Mouse (Mus musculus): Measurements from ENCODE around the gene Hydin. TPM values are rescaled to one million over a fixed set of nuclear protein-coding genes. Genes with fewer than 3 reads are reported as not detected.
"Not testable (repeated sequence)": the region's sequence is repeated elsewhere in the genome, so short reads cannot be mapped to it uniquely, and the experiment has no call there.

Gene Hydin
- under 1 TPM; 0.09 to 0.23 (median 0.13) TPM for total RNA-seq (2022)

DNA sequence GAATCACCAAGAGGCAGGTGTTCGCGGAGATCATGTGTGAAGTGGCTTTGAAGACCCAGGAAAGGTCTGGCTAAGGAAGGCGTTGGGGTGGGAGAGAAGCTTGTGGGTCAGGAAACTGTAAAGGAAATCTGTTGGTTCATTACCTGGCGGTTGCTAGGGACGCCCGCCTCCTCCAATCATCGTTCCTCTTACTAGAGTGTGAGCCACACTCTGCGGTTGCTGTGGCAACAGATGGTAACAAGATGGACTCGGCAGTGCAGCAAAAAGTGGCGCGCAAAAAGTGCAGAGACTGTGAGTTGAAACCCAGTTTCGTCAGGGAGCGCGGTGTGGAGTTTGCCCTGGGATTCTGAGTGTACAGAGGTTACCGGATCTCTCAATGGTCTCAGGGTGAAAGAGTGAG, at the start of gene Hydin:
Gene Hydin (plus strand): TSS at position 237 of the 400 bp plus-strand sequence.
- no peak for DNase-seq (ENCODE audit: low spot score)

DNA sequence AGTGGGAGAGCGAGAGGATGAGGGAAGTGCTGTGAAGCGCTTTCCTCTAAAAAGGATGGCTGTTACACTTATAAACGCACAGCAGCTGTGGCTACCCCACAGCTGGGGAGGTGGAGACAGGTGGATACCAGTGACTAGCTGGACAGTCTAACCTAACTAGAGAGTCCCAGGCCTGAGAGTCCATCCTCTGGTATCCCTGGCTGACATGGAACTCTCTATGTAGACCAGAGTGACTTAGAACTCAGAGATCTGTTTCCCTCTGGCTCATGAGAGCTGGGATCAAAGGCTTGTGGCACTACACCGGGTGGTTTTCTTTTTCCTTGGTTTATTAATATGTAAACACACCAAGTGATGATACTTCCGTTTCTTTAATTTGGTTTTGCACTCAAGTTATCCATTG, 49.6 kb upstream of the Hydin start:
- DNase-seq (ENCODE audit: low spot score), result no peak

DNA sequence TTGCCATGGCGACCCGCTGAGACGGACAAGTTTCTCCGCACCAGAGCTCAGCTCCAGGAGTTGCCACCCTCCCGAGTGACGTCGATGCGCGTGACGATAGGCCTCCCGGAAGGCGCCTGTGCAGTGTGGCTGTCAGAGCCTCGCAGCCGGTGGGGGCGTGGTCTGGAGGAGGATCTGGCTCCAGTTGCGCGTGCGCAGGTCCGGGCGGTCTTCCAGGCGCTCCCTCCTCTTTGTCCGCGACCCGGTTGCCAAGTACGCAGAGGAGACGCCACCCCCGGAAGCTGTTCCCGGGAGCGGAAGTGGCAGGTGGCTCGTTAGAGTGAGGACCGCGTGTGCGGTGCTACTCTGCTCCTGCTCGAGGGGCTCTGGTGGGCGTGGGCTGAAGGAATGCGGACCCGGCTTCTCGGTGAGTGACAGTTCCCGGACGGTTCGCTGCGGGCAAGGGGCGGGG, 49.1 kb upstream of the Hydin start:
- peak; percentile 99 for DNase-seq (ENCODE audit: low spot score)

DNA sequence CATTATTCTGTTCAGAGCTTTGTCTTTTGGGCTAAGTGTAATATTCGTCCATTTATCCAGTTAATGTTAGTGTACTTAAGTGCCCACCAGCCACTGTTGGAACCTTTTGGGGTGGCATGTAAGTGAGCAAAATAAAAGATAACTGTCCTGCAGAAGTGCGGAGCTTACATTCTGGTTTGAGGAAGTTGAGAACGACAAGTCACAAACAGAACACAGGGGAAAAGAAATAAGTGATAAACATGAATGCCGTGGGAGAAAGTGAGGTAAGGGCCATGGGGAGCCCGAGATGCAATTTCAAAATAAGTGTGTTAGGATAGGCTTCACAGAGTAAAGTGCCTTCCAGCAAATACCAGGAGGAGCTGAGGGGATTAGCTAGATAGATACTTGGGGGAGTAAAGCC, 48.3 kb upstream of the Hydin start:
- no peak for DNase-seq (ENCODE audit: low spot score)

DNA sequence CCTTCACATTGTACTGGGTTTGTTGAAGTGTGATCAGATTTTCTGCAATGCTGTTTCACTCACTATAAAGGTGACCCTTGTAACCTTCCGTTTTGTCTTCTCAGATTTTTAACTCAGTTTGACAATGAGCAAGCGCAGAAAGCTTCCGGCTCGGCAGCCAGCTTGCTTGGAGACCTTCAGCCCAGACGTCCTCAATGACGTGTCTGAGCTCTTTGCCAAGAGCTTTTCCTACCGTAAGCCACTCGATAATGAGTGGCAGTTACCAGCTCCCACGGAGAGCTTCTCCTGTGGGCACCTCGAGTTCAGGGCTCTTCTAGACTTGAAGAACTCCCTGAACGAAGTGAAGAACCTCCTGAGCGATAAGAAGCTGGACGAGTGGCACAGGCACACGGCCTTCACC, 45.8 kb upstream of the Hydin start:
- DNase-seq (ENCODE audit: low spot score), result no peak

DNA sequence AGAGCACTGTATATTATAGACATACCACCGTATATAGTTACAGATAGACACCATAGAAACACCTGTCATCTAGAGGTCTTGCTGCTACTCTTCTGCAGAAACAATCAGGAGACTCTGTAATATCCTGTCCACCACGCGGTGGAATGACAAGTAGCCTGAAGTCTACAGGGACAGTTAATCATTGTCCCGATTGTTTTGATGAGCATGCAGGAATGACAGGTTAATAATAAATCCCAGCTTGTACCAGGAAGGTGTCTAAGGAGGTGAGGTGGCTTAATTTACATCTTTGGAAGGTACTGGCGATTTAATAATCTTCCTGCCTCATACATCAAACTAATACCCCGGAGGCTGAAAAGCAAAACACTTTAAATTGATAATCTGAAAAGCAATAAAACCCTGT, 36.0 kb upstream of the Hydin start:
- no peak for DNase-seq (ENCODE audit: low spot score)

DNA sequence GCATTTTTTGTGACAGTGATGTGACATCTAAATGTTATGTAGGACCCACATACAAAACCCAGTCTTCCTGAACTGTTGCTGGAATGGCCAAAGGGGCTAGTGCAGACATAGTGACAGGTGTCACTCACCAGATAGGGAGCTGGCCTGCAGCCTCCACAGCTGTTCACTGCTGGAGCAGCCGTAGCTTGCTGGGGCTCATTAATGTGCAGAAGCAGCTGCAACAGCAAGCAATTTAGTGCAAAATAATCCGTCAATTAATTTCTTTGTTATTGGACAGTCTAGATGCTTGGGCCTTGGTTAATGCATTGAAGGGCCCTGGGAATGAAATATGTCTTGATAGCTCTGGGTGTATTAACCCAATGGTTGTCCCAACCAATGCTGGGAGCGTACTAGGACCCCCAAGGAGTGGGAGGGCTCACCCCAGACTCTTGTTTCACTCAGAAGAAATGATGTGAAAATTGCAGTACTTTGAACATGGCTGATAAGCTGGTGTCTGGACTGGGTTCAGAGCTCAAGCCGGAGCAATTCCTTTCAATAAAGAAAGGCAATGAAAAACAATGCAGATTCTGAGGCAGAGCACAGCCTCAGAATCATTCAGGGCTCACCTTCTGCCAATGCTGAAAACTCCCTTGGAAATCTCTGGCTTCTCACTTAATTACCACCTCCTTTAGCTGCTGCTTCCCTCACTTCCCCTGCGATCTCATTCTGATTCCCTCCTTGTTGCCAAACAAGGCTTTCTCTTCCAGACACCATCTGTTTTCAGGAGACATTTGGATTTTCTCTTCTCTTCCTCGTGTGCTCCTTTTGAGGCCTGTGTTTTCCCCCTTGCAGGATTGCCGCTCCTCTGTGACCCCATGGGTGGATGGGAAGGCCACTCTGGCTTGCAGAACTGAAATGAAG, 24.2 kb upstream of the Hydin start:
- no peak for DNase-seq (ENCODE audit: low spot score)

DNA sequence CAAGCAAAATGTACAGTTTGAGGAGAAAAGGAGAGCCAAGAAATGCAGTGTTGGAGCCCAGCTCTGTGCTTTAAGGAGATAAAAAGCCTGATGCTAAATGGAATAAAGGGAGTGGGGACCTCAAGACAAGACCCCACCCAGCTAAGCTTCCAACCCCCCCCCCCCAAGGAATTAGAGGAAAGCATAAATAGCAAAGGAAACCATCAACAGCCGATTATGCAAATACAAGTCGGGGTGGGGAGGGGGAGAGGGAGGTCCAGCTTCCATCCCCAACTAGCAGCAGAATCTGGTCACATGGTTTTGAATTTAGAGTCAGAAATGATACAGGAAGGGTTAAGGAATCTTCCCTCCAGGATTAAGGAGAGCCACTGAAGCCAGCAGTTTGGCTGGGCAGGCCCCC, 22.2 kb upstream of the Hydin start:
- DNase-seq (ENCODE audit: low spot score), result no peak

DNA sequence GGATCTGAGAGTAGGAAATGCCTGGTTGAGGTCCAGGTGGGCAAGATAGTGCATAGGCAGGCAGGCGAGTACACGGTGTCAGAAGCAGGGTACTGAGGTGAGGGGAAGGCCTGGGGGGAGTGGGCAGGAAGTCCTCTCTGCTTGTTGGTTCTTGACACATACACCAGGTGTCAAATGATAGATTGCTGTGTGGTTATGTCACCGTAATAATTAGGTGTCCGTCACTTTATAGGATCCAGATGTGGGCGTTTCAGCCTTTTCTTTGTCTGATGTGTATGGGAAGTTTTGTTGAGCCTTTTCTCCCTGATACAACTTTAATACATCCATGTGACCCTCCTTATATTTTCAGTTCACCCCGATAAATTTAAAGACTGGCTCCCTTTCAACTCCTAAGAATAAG, 19.5 kb upstream of the Hydin start:
- DNase-seq (ENCODE audit: low spot score), result no peak

DNA sequence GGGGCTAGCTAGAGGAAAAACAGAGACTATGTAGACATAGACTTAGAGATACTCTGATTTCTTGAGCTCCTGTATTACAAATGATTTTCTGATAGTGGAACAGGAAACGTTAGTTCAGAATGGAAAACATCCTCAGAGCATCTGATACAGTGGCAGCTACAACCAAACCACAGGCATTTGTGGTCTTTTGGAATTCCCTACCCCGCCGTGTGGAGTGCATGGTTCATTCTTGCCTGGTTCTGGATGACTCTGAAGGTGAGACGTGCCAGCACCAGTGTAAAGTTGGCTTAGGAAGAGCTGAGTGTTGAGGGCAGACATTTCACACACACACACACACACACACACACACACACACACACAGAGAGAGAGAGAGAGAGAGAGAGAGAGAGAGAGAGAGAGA, 12.8 kb upstream of the Hydin start:
- no peak for DNase-seq (ENCODE audit: low spot score)

DNA sequence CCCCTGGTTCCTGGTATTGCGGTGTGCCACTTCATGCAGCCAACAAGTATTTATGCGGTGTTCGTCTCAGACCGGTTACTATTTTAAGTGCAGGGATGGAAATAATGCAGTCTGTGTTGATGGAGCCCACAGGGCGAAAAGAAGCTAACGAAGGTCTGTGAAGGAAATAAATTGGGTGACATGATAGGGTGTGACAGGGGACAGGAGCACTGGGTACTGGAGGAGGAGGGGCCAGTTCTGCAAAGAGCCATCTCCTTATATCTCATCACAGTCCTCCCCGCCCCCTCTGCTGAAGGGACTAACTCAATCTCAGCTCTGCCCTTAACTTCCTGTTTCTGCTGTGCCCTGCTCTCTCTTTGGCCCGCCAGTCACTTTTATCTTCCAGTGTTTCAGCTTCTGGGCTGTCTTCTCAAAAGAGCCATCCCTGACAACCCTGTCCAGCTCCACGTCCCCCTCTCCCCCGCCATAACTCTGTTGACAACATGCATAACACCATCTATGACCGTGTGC, 926 bp upstream of the Hydin start:
- no peak for DNase-seq (ENCODE audit: low spot score)

DNA sequence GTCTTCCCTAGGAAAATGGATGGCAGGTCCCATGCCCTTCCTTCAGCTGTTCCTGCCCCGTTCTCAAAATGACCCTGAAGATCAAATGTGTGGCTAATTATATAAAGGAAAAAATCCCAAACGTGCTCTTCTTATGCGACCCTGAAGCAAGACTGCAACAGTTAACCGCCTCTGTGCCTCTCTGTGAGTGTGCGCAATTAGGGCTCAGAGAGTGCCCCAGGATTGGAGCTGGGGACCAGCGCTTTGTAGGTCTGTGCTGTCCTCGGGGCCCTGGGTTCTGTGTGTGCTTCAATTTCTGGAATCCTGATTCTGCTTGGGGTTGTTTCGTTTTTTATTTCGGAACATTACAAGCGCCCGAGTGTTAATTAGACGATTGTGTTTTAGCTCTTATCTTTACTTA, 491 bp downstream of the Hydin start:
- DNase-seq (ENCODE audit: low spot score), result no peak

DNA sequence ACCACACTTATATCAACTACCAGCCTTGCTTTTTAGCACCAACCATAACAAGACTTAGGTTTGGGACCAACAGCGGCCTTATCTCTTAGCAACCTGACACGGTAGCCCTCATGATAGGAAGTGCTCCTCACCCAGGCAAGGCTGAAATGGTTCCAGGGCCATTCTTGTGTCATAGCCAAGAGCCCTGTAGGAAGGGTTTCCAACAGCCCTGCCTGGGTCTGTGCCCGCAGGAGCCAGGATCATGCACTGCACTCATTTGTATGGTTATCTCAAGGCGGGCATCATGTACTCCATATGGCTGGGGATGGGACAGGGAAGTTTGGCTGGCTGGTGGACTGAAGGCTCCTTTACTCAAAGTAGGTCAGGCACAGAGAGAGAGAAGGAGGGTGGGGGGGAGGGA, 3.9 kb downstream of the Hydin start:
- DNase-seq (ENCODE audit: low spot score), result no peak

DNA sequence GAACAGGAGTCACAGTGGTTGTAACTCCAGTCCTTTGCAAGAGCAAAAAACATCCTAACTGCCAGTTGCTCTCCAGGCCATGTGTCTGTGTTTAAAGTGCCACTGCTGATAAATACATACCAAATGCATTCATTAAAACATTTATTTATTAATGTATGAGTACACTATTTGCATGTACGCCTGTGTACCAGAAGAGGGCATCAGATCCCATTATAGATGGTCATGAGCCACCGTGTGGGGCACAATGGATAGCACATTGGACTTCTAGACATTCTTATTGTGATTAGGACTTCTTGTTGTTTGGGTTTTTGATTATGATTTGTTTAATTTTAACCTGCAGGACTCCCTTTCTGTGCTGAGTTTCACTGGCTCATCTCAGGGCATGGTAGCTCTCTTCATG, 6.6 kb downstream of the Hydin start:
- no peak for DNase-seq (ENCODE audit: low spot score)

DNA sequence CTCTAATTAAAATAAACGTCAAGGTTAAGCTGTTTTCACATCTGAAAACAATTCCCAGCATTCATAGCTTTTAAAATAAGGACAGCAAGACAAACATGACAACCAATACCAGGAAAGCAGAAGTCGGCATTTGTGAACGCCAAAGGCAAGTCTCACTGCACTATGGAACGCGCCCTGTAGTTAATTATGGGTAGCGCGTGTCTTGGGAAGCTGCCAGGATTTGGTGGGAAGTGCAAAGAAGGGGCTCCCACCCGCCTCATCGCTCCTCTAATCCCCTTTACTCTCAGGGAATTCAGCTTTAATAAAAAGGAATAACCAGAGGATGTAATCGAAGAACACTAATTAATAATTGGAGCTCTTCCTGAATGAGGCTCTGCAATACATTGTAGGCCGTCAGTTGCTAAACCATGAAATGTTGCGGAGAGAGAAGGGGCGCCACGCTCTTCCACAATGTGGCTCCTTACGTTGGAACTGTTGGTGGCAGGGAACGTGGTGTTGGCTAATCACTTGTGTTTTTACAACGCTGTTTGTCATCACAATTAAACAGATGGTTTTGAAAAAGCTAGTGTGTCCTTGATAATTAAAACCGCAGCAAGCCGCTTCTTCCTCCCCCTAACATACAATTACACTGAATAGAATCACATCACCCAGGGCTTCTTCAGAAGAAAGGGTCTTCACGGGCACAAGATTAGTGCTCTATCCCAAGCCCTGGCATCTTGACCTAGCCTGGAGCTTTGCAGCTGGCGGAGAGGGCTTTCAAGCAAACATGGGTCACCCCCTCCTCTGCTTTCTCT, 8.9 kb downstream of the Hydin start:
- DNase-seq (ENCODE audit: low spot score), result no peak

DNA sequence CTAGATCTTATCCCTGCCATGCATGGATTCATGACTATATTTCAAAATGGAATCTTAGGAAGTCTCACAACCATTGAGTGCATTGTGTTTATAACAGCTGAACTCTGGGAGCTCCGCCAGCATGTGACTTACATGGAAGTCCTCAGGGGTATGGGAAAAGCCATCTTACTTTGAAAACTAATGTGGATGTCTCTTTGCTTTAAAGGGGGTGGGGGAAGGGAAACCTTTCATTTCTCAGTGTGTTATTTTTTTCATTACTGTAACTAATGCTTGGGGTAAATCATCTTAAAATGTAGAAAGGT, 9.4 kb downstream of the Hydin start:
- no peak for DNase-seq (ENCODE audit: low spot score)

DNA sequence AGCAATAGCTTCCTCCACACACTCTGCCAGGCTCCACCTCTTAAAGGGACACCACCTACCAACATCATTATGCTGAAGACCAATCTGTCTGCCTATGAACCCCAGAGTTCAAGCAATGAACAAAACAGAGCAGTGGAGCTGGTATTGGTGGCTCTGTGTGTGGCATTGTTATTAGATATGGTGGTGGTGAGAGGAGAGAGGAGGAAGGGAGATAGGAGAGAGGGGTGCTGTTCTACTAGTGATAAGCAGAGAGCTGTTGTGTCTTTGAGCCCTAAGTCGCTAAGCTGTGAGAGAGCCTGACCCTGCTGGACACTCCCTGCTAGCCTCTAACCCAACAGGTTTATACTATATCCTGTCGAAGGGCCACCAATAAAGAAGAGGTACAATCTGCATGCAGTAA, 45.9 kb downstream of the Hydin start:
- DNase-seq (ENCODE audit: low spot score), result no peak

DNA sequence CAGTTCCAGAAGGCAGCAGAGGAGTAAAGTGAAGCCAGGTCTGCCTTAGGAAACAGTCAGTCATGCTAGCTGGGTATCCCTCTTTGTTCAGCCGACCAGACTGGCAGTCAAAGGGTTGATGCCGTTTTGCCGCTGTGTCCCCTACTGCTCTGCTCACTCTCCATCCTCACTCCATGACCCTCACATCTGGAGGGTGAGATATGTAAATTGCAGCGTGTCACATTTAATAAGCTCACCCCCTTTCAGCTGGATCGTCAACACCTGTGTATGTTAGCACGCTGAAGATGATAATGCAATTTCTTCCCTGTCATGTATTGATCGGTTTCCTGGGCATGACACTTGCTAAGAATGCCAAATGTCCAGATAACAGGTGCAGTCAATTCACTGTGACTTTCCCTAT, 49.0 kb downstream of the Hydin start:
- DNase-seq (ENCODE audit: low spot score), result no peak

DNA sequence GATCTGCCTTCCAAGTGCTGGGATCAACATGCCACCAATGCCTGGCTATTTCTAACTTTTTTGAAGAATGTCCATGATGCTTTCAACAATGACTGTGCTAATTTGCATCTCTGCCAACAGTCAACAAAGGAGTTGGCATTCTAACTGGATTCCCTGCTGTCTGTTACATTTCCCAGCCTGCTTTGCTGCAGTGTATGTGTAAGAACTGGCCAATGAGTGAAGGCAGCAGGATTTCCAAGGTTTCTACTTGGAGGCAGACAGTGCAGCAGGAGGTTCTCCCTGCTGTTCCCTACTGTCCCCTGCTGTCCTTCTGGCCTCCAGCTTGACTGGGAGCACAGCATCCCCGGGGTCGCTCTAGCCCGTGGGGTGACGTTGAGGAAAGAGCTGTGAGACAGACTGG, 52.8 kb downstream of the Hydin start:
- DNase-seq (ENCODE audit: low spot score), result no peak

DNA sequence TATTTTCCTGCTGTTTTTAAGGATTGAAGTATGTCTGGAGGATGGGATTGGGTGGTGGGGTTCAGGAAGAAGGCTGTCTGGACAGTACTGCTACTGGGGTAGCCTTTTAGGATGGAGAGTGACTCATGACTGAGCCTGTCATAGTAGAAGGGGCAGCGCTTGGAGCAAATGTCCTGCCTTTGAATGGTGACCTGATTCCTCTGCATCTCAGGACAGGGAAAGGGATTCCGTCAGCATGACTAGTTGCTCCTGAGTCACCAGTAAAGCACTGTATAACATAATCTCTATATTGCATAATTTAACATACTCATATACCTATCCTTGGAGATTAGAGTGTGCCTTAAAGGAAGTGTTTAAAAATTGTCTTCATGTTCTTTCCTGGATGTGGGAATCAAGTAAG, 54.7 kb downstream of the Hydin start:
- DNase-seq (ENCODE audit: low spot score), result no peak

DNA sequence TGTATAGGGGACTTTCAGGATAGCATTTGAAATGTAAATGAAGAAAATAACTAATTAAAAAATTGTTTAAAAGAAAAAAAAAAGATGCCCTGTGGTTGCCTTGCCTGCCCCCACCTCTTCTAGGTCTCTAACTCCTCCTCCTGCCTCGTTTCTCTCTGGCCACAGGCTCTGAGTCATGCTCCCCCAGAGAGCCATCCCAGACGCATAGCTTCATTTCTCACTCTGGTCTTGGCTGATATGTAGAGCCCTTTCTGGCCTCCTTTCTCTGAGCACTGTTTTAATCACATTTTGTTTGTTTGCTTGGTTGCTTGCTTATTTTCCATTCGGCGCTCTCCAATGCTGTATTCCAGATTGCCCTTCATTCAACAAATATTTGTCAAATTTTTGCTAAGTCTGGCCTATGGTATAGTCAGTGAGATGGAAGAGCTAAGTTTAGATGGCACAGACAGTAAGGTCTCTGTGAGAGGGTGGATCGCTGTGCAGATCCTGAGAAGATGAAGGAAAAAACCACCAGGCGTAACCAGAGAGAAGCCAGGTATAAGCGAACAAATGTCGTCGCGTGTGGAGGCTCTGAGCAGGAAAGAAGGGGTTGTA, 57.3 kb downstream of the Hydin start:
- no peak for DNase-seq (ENCODE audit: low spot score)

DNA sequence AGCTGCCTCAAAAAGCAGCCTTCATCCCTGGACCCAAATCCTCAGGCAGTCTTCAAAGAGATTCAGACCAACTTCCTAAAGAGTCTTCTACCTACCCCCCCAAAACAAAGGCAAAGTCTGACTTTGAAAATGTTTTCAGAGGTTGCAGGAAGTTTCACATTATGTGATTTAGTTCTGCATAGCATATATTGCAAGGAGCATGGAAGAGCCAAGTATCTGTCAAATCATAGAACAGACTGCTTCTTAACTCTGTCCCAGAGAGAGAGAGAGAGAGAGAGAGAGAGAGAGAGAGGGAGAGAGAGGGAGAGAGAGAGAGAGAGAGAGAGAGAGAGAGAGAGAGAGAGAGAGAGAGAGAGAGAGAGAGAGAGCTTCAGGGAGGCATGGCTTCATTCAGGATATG, 60.3 kb downstream of the Hydin start:
- DNase-seq (ENCODE audit: low spot score), result not testable (repeated sequence)

DNA sequence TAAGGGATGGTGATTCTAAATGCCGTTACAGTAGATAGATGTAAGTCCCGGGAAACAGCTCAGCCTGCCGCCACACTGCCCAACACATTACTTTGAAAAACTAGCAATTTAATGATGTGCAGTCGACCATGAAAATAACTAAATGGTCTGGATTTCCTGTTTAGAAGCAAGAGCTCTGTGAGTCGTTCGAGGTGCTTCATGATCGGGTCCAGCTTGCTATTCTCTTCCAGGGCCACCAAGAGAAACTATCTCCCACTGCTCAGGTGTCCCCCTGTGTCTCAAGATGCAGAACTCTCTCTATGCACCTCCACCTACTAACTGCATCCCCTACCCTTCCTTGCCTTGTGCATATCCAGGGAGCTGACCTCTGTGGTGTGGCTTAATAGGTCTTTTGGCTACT, 66.6 kb downstream of the Hydin start:
- no peak for DNase-seq (ENCODE audit: low spot score)

Measured in heart, adult 8-10 months (tissue).